Mouse (Mus musculus) lung, postnatal 0 days (tissue): ENCODE measurements at regions not wholly inside any gene's neighbourhood (a gene's known extent, or its start where the extent isn't known, plus 50 kb on each side); places are given as distances from the start of the nearest gene placed in this dataset.

Source experiments
- CTCF ChIP-seq: IDR thresholded peaks from 2 replicates; pipeline ENCODE4 v1.5.1; 2016; ENCODE audit warnings: antibody characterized with exemption, mild to moderate bottlenecking
- EP300 ChIP-seq: IDR thresholded peaks from 2 replicates; pipeline ENCODE4 v1.6.1; 2016; ENCODE audit warnings: antibody characterized with exemption, mild to moderate bottlenecking, control low read depth

- TF ChIP-seq CTCF: no peak
- TF ChIP-seq EP300: no peak
These were observed 115.6 kb upstream of the Otogl start for GRCm38 (mm10) chr10:108027506-108027905.
